Mouse (Mus musculus) adrenal gland, adult 18-20 months (tissue): ENCODE results near the gene Cdh3. TPM values are rescaled to one million over a fixed set of nuclear protein-coding genes. Genes with fewer than 3 reads are reported as not detected.

Source experiments
- DNase-seq, 2 experiments: peaks; one replicate each; pipeline ENCODE4 v3.0.0; 2021 to 2022; ENCODE audit warnings: low spot score in 2 of 2
- long read RNA-seq, 2 experiments: library from polyadenylated mRNA; stranded (forward); transcript quantifications; one replicate each; pipeline ENCODE4 v2.0.0; 2021
- total RNA-seq, 2 experiments: library from RNA; stranded (reverse); gene quantifications; 1 replicate in 1 of 2; 2 replicates in 1 of 2; pipeline ENCODE4 v1.2.3; 2021

The Cdh3 gene
- total RNA-seq = under 1 TPM; 0.36 to 0.83 TPM
- long read RNA-seq, experiment 1 = 0 reads
- long read RNA-seq, experiment 2, partial matches to known transcripts = 1 of 1 reads
- long read RNA-seq, experiment 2, other reads (novel, unspliced or antisense) = 0 of 1 reads

GRCm38 (mm10) chr8:106510365-106510975 is at the start of gene Cdh3:
Gene Cdh3 (plus strand): TSS chr8:106510891.
- no peak for DNase-seq

- no peak for DNase-seq
Observed at GRCm38 (mm10) chr8:106462131-106462530, 48.6 kb upstream of the Cdh3 start.

- DNase-seq = no peak
Observed at GRCm38 (mm10) chr8:106463795-106464194, 46.9 kb upstream of the Cdh3 start.

- no peak for DNase-seq
Observed at GRCm38 (mm10) chr8:106469485-106469884, 41.2 kb upstream of the Cdh3 start.

DNA sequence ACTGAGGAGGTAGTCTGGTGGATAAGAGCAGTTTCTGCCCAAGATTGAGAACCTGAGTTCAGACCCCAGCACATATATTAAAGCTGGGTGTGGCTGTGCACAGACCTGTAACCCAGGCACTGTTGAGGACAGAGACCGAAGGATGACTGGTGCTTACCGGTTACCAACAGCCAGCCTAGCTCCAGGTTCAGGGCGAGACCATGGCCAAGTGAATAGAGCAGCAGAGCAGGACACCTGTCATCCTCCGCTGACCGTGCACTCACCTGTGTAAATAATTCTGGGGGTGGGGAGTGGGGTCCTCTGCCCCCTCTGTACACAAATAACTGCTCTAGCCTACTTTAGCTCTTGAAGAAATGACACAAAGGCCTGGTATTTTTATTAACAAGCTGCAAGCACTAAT is 36.7 kb upstream of the Cdh3 start:
- DNase-seq = no peak

DNA sequence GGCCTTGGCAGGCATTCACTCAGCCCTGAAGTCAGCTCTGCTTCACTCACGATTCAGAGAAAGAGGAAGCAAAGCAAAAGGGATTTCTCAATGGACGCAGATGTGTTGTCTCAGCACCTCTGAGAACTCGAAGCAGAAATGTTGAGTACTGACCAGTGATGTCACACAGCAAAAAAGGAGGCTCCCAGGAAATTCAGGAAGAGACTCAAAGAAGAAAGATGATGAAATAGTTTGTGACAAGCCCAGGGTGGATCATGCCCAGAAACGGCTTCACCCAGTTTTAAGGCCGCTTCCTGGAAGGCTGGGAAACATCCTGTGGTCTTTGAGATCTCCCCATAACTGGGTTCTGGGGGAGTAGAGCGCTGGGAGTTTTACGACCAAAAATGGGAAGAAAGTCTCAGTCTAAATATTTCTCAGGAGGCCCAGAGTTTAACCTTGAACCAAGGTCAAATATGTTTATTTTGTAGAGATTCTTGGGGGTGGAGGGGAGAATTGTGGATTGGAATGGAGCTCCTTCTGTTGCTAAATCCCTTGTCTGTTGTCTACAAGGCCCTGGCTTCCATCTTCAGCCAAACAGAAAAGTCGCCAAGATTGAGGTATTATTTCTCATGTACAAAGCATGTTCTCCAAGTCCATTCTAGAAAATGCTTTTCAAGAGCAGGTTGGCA is 10.5 kb upstream of the Cdh3 start, which contains the start of gene 6030452D12Rik:
6030452D12Rik (plus strand) TSS at position 505 of the 668 bp plus-strand sequence.
- no peak for DNase-seq

DNA sequence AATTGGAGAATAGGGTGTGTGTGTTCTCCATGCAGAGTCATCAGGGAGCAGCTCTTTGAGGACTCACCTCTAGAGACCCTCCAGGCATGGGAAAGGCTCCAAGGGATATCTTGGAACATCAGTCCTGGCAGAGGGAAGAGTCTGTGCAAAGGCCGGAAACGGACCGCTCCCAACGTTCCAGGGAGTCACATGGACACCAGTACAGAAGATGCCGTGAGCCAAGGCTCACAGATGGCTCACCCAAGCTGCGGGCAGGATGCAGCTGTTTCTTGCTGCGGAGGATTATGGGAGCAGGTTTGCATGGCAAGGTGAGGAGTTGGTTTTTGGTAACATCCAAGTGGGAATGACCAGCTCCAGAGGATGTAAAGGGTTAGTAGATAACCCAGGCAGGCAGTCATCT is 6.5 kb upstream of the Cdh3 start:
- no peak for DNase-seq

DNA sequence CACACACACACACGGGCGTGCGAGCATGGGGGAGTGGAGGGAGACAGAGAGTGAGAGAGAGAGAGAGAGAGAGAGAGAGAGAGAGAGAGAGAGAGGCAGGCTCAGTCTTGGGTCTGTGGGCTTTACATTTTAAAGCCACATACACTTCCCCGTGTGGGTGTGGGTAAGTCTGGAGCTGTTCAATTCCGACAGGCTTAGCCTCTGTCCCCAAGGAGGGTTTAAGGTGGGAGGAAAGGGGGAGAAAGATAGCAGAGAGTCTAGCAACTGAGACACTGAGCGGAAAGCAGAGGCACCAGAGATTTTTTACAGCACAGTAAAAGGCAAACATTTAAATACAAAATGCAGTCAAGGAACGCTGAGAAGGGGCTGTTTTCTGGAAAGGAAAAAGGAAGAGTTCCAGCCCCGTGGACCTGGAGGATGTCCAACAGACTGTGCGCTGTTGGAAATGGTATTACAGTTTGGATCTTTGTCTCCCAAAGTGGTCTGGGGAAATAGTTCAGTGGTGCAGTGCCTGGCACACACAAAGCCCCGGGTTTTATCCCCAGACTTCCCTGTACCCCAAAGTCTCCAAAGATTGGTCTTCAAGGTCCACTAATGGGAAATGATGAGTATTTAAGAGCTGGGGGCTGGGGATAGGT is 5.2 kb upstream of the Cdh3 start:
- no peak for DNase-seq

DNA sequence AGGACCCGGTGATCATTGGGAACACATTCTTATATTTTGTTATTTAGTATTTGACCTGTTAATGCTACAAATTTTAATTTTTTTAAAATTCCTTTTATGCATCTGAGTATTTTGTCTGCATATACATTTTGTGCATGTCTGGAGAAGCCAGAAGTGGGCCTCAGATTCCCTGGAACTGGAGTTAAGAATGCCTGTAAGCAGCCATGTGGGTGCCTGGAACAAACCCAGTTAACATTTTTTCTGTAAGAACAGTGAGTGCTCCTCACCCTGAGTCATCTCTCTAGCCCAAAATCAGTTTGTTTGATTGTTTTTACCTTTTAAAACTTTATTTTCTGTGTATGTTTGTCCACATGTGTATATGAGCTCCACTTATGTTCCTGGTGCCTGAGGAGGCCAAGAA is 4.6 kb upstream of the Cdh3 start:
- peak in 1 of 2 experiments; percentile 8 for DNase-seq

GRCm38 (mm10) chr8:106507761-106508331 is 2.8 kb upstream of the Cdh3 start:
- DNase-seq = no peak

GRCm38 (mm10) chr8:106508456-106508855 is 2.2 kb upstream of the Cdh3 start:
- DNase-seq = no peak

GRCm38 (mm10) chr8:106509079-106509780 is 1.5 kb upstream of the Cdh3 start:
- no peak for DNase-seq

DNA sequence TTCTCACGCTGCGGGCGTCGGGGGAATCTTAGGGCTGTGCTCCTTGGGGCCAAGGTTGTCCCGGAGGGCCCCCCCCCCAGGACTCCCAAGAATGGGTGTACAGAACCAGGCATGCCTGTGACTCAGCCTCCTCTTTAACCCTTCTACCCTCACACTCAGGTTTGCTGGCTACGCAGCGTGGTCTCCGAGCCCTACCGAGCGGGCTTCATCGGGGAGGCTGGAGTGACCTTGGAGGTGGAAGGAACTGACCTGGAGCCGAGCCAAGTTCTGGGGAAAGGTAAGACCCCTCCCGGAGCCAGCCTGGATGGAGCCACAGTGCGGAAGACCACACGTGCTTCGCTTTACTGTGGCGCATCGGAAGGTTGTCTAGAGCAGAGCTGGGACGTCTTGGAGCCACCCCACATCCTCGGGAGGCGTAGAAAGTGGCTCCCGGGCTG is 392 bp downstream of the Cdh3 start:
- DNase-seq = peak in 1 of 2 experiments; percentile 26

DNA sequence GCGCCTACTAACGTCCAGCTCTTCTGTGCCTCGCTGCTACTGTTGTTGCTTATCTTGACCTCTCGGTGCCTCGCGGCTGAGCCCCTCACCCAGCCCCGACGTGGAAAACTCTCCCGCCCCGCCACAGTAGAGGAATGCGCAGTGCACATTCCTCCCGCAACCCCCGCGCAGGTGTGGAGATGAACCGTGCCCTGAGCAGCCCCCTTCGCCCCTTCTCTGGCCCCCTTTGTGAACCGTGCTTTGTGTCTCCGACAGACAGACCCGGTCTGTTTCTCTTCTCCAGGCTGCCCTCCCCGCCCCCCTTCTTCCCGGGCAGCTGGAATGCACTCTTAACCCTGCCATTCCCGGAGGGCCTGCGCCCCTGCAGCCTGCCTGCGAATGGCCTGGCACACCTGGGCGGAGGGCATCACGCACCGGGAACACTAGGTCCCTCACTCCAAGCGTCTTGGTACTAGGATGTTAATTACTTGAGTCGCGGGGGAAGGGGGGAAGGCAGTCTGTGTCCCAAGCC is 895 bp downstream of the Cdh3 start:
- DNase-seq = no peak

DNA sequence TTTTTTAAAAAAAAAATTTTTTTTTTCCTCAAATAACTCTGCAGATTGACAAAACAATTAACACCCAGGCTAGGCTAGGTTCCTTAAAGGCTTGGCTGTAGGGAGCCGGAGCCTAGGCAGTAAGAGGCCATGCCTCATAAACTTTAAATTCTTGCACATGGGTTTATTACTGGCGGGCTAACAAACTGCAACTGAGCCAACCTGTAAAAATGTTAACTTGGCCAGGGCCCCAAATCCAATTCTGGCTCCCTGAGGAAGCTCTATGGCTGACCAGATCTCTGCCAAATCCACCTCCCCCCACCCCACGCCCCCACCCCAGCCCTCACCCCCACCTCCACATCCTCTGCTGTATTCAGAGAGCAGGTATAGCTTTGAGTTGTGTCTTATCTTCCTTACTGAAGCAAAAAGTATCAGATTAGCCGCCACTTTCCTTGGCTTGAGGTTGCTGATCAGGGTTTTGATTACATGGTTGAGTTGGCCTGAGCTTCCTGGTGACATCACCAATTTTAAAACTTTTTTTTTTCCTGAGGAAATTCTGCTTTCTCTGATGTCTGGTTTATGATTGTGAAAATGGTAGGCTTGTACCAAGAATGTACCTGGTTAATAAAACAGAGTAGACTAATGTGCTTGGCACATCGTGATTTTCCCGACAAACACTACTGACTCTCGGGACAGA is 1.9 kb downstream of the Cdh3 start:
- no peak for DNase-seq

DNA sequence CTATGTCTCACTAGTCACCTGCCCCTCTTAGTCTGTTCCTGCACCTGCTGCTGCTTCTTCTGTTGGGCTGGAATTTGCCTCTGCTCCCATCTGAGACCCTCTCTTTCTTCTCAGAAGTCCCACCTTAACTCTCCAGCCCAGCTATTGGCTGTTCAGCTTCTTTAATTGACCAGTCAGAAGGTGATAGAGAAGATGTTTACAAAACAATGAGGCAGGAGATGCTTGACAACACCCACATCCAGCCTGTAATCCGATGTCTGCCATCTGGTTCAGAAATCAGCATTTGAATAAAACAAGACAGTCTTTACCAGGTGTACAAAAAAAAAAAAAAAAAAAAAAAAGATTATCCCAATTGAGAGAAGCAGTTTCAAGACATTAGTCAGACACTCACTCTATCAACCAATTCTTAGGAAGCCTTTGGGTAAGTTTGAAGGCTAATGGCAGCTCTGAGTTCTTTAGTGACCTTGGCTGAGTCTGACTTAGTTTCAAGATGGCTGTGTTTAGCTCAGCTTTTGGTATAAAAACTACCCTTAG is 5.3 kb downstream of the Cdh3 start:
- DNase-seq = no peak

DNA sequence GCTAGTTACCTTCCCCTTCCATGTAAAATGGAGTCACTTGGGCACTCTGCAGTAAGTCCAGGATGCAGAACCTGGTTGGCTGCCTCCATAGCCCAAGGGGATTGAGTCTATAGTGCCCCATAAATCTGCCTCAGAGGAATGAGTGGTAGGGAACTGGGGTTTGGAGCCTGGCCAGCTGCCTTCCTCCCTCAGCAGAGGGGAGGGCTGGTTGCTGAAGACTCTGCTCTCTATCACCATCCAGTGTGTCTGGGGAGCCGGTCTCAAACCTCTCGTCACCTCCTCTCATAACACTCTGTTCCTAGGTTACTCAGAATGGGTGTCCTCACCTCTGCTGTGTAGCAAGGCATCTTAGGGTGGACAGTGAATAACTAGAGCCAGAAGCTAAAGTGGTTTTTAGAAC is 5.9 kb downstream of the Cdh3 start:
- DNase-seq = no peak

DNA sequence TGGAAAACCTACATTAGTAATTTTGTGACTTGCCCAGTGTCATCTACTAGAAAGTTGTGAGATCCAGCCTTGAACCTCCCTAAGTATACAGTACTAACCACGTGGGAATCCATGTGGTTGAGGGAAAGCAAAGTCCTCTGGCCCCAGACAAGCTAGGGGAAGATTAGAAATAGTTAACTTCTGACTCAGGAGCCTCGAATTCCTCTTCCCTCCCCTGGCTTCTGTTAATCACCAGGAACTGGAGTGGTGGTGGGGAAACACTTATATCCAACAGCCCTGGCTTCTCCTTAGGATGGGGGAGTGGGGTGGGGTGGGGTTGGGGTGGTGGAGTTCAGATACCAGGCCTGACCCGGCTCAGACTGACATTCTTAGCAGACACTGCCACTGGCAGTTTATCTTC is 8.1 kb downstream of the Cdh3 start:
- no peak for DNase-seq

DNA sequence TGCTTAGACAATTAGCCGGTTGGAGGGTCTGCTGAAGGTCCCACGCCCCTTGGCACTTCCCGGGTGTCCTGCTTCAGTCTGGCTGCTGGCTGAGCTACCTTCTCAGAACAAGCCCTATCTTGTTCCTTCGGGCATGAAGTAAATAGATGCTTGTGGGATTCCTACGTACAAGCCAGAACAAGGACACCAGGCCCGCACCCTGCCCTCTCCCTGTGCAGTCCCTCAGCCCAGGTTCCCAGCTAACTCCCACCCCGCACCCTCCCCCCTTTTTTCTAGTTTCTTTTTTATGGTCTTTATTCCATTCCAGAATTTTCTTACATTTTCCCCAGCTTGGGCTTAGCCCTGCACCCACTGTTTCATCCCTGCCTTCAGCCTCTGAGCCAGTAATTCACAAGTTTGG is 9.9 kb downstream of the Cdh3 start:
- DNase-seq = no peak

DNA sequence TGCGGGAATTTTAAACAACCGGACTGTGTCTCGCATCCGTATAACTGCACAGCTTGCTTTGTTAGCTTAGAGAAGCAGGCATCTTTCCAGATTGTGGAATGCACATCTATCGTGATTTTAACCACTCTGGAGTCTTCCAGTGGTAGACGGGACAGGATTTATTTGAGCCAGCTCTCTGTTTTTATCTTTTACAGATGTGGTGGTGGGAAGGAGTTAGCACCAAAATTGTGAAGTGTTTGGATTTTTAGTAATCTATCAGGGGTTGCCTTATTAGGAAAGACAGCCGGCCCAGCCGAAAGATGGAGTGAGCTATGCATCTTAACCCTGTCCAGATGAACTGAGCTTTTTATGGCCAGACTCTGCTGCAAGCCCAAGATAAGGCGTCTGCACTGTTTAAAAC is 11.2 kb downstream of the Cdh3 start:
- DNase-seq = no peak
